Mouse (Mus musculus) liver, embryonic 14.5 days (tissue): ENCODE results near the gene Celf5. TPM values are rescaled to one million over a fixed set of nuclear protein-coding genes. Genes with fewer than 3 reads are reported as not detected.
A peak's percentile ranks its signal among the peaks of the same experiment; 100 is the strongest.

Source experiments
- ATAC-seq: fragments of 200-750 bp; cut with Nextera tagmentation; 2 replicates; pipeline ENCODE4 v1.8.0; 2017; ENCODE audit warnings: moderate number of reproducible peaks, mild to moderate bottlenecking, moderate library complexity; ENCODE audit not compliant: insufficient read depth
- DNase-seq, 3 experiments: peaks; one replicate each; pipeline ENCODE4 v3.0.0-alpha.2; 2012 to 2013; ENCODE audit warnings: low read depth in 3 of 3, low spot score in 3 of 3
- H3K27ac ChIP-seq: fragments of 300-500 bp; sonication (generic); 2 replicates; pipeline ENCODE4 v1.5.1; 2014; ENCODE audit warnings: moderate library complexity, mild to moderate bottlenecking, control low read depth, inconsistent platforms
- H3K27me3 ChIP-seq: fragments of 300-500 bp; sonication (generic); 2 replicates; pipeline ENCODE4 v1.6.1; 2014; ENCODE audit warnings: mild to moderate bottlenecking, low read length, moderate library complexity; ENCODE audit not compliant: control insufficient read depth, insufficient read depth
- H3K36me3 ChIP-seq: fragments of 300-500 bp; sonication (generic); replicated peaks from 2 replicates; pipeline ENCODE4 v1.6.1; 2014; ENCODE audit warnings: low read depth; ENCODE audit not compliant: control insufficient read depth, insufficient read depth
- H3K4me1 ChIP-seq, 2 experiments: fragments of 200-500 bp in 1 of 2; fragments of 300-500 bp in 1 of 2; sonication (generic) in 1 of 2; replicated peaks; 2 replicates each; pipeline ENCODE4 v1.6.1; 2012 to 2014; ENCODE audit warnings: antibody characterized with exemption in 1 of 2, inconsistent platforms in 1 of 2, low read length in 1 of 2; ENCODE audit not compliant: control insufficient read depth in 2 of 2, insufficient read depth in 2 of 2
- H3K4me2 ChIP-seq: fragments of 300-500 bp; sonication (generic); 2 replicates; pipeline ENCODE4 v1.6.1; 2014; ENCODE audit warnings: low read depth, mild to moderate bottlenecking, control low read depth, moderate library complexity
- H3K4me3 ChIP-seq, 2 experiments: fragments of 200-500 bp in 1 of 2; fragments of 300-500 bp in 1 of 2; sonication (generic) in 1 of 2; 2 replicates each; pipeline ENCODE4 v1.5.1; 2012 to 2014; ENCODE audit warnings: low read depth in 2 of 2, low read length in 2 of 2, mild to moderate bottlenecking in 2 of 2, control low read depth in 1 of 2, inconsistent platforms in 1 of 2, moderate library complexity in 1 of 2; ENCODE audit not compliant: insufficient read depth in 1 of 2
- H3K9ac ChIP-seq: fragments of 300-500 bp; sonication (generic); replicated peaks from 2 replicates; pipeline ENCODE4 v1.6.1; 2014; ENCODE audit warnings: mild to moderate bottlenecking, control low read depth, moderate library complexity
- H3K9me3 ChIP-seq: fragments of 300-500 bp; sonication (generic); 2 replicates; pipeline ENCODE4 v1.6.1; 2016; ENCODE audit warnings: low read length, mixed read lengths; ENCODE audit not compliant: control insufficient read depth
- CTCF ChIP-seq: IDR thresholded peaks from 2 replicates; pipeline ENCODE4 v1.5.1; 2016; ENCODE audit warnings: antibody characterized with exemption, low read depth, control low read depth
- EP300 ChIP-seq: IDR thresholded peaks from 2 replicates; pipeline ENCODE4 v1.6.1; 2016; ENCODE audit warnings: antibody characterized with exemption, low read depth
- WGBS: fragments of 180-500 bp; shearing (Covaris S2); extraction: QIAGEN DNeasy Blood & Tissue Kit; methylation state at CpG from one replicate; pipeline ENCODE4 v1.1.7; 2014; ENCODE audit not compliant: insufficient replicate concordance; 5-methylcytosine and 5-hydroxymethylcytosine counted together
- polyA plus RNA-seq, 2 experiments: library from polyadenylated mRNA; depleted of rRNA in 1 of 2; stranded (reverse) in 1 of 2; unstranded in 1 of 2; fragments of >200 nt; fragmentation: Nextera tagmentation in 1 of 2; extraction: Ambion mirVana in 1 of 2; gene quantifications; 2 replicates each; pipeline versions ENCODE4 v1.2.1 to v1.2.3; 2012 to 2014

Gene Celf5
- polyA plus RNA-seq, 2 experiments, result 0.02 TPM; not detected in 1

DNA sequence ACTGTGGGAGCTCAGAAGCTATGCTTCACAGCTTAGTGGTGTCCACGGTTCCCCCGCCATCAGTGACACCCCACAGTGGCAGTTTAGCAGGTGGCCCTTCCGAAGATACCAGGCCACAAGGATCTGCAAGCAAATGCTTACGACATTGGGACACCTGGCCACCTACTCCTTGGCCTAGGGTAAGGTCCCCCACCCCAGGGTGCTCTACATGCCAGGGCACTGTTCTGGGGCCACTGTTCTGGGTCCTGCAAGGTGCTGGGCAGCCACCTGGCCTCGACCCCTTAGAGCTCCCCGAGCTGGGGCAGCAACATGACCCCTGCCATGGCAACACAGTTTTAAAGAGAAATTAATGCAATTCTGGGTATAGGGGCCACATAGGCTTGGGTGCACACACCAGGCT, 12.6 kb upstream of the Celf5 start:
- peak overlapping the region; percentile 72 for H3K9ac ChIP-seq
- peaks cover 10 to 20% of the 10 kb centered on the region in 2 experiments for H3K4me1 ChIP-seq
- H3K9me3 ChIP-seq, result no peaks in the 10 kb centered on the region
- TF ChIP-seq EP300 (no peak), CTCF (no peak)
- no peaks in the 10 kb centered on the region for H3K27me3 ChIP-seq
- peak overlapping the region; percentile 94 for H3K4me2 ChIP-seq
- WGBS, result 50% methylated on average over 6 of the region's 6 CpGs
- H3K36me3 ChIP-seq, result peaks cover 4% of the 10 kb centered on the region
- DNase-seq (no peak), ATAC-seq (no peak)
- peak overlapping the region; percentile 72 to 86 for H3K4me3 ChIP-seq
- no peak overlapping the region; the same call in 1 of the 2 replicates for H3K27ac ChIP-seq

DNA sequence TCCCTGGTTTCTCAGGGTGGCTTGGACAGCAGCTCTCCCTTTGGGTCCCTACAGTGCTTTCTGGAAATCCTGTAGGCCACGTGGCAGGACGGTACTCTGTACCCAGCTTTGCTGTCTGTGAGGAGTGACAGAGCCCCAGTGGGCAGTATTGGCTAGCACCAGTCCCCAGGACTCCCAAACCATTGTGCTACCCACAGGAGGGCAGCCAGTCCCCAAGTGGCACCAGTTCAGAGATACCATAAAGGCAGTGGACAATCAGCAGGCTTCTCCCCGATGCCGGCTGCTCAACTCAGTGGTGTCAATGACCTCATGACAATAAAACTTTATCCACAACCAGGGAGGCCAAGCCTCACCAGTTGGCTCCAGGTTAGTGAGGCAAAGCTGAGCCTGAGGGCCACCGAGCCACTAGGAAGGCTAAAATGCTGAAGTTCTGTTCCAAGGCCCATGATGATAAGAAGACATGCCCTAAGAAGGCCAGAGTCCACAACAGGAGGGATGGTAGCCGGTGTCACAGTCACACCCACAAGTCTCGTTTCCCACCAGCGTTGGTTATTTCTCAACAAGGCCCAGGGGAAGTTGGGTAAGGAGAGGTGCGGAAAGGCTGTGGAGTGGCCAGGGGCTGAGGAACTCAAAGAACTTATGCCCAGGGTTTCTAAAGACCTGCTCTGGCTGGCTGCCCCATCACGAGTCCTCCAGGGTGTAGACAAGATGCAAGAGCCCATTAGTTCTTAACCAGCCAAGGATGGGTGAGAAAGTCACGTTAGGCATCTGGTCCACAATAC, 11.9 kb upstream of the Celf5 start:
- peaks cover 8% of the 10 kb centered on the region for H3K36me3 ChIP-seq
- no peak for TF ChIP-seq CTCF
- H3K9me3 ChIP-seq, result no peaks in the 10 kb centered on the region
- ATAC-seq, result no peak
- peaks cover 10 to 18% of the 10 kb centered on the region in 2 experiments for H3K4me1 ChIP-seq
- WGBS, result 61% methylated on average over 11 of the region's 11 CpGs
- H3K27me3 ChIP-seq, result no peaks in the 10 kb centered on the region
- peak overlapping the region; percentile 72 for H3K9ac ChIP-seq
- no peak overlapping the region for H3K27ac ChIP-seq
- DNase-seq, result no peak
- peak overlapping the region; percentile 72 to 86 for H3K4me3 ChIP-seq
- peak overlapping the region; percentile 94 for H3K4me2 ChIP-seq

DNA sequence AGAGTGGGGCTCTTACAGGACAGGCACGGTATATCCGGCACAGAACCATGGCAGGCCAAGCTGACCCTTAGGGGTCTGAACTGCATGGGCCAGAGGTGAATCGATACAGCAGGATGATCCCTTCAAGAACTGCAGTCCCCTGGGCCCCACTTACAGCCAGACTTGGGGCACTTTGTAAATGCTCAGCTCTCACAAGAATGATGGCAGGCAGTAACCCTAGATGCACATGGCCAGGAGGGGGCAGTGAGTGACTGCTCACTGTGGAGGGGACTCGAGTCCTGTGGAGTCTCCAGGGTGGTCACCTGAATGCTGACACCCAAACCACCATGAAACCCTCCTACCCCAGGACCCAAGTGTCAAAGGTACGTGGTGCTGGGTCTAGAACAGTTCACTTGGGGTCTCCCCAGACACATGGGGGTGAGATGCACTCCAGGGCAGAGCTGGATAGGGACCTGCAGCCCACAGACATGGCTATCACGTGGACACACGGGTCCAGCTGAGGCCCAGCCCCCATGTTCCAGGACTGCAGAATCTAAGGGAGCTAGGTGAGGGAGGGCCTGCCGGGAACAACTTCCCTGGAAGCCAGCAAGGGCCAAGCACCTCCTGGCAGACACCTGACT, 11.2 kb upstream of the Celf5 start:
- Histone ChIP-seq H3K4me2 (no peak overlapping the region; the same call in 1 of the 2 replicates), H3K36me3 (peaks cover 8% of the 10 kb centered on the region), H3K9ac (no peak overlapping the region; the same call in 1 of the 2 replicates), H3K4me1 (peaks cover 10 to 16% of the 10 kb centered on the region in 2 experiments), H3K4me3 (no peak overlapping the region), H3K27ac (no peak overlapping the region), H3K9me3 (no peaks in the 10 kb centered on the region), H3K27me3 (no peaks in the 10 kb centered on the region)
- WGBS, result 72% methylated on average over 8 of the region's 8 CpGs
- DNase-seq (no peak), ATAC-seq (no peak)
- TF ChIP-seq EP300, result no peak
- TF ChIP-seq CTCF, result peak; percentile 62

DNA sequence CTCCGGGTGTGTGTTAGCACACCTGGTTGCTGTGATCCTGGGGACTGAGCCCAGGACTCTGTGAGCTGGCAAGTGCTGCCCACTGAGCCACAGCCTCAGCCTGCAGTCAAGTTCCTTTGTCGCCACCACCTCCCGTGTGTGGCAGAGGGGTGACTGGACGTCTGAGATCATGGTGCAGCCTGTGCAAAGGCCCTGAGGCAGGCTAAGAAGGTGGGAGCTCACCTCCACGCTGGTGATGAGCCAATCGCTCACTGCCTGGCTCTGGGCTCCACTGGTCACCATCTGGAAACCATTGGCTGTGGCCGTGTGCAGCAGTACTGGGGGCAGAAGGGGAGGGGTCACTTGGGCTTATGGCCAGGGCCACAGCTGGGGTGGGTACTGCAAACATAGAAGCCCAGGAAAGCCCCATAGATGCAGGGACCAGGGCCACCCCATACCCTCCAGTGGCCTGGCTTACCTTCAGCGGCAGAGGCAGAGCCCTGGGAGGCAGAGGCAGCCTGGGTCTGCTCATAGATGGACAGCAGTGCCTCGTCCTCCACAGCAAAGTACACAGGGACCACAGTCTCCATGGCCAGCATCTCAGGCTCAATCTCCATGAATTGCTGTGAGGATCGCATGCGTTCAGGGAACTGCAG, 10.2 kb upstream of the Celf5 start:
- no peaks in the 10 kb centered on the region for H3K9me3 ChIP-seq
- no peak for DNase-seq
- peaks cover 6 to 14% of the 10 kb centered on the region in 2 experiments for H3K4me1 ChIP-seq
- no peak overlapping the region for H3K4me2 ChIP-seq
- H3K9ac ChIP-seq, result no peak overlapping the region
- 86% methylated on average over 11 of the region's 11 CpGs for WGBS
- TF ChIP-seq CTCF, result no peak
- no peak for TF ChIP-seq EP300
- no peak overlapping the region for H3K27ac ChIP-seq
- H3K4me3 ChIP-seq, result no peak overlapping the region
- ATAC-seq, result no peak
- no peaks in the 10 kb centered on the region for H3K27me3 ChIP-seq
- peaks cover 15% of the 10 kb centered on the region for H3K36me3 ChIP-seq

DNA sequence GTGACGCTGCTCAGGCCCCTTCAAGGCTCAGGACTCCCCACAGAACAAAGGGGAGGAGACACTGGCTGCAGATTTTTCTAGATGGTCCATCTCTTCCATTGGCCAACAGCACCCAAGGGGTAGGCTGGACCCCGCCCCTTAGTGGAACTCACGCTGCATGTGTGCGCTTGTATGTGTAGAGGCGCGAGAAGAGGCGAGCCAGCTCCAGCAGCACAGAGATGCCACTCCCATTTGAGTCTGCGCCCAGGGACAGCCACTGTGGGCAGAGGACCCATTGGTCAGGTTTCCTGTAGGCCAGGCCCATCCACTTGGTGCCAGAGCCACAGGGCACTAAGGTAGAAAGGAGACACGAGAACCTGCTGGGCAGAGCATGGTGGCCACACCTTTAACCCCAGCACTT, 8.5 kb upstream of the Celf5 start:
- Histone ChIP-seq H3K4me2 (no peak overlapping the region), H3K9me3 (no peaks in the 10 kb centered on the region), H3K27ac (no peak overlapping the region), H3K4me3 (no peak overlapping the region), H3K9ac (no peak overlapping the region), H3K36me3 (peaks cover 21% of the 10 kb centered on the region), H3K4me1 (peaks cover 4 to 9% of the 10 kb centered on the region in 2 experiments; a peak in 3 of 4 replicates), H3K27me3 (no peaks in the 10 kb centered on the region)
- 83% methylated on average over 9 of the region's 9 CpGs for WGBS
- TF ChIP-seq CTCF (no peak), EP300 (no peak)
- DNase-seq (no peak), ATAC-seq (no peak)
